Mouse (Mus musculus) macrophage (primary cell): Measurements from ENCODE around the gene Atp13a5. TPM values are rescaled to one million over a fixed set of nuclear protein-coding genes. Genes with fewer than 3 reads are reported as not detected.

Experiments used
- polyA plus RNA-seq: library from polyadenylated mRNA; stranded (reverse); fragments of 250-400 nt; gene quantifications from 3 replicates; pipeline ENCODE4 v1.2.4, GENCODE M21; 2018; ENCODE audit warnings: inconsistent platforms

Gene Atp13a5
- polyA plus RNA-seq, 1 experiment from 2014 or later, result not detected

Other genes with a start within 250 kb of the Atp13a5 start
- gene Hrasls, start 169.0 kb downstream of the Atp13a5 start, polyA plus RNA-seq, result not detected in 3 replicates
- gene Atp13a4, start 166.1 kb upstream of the Atp13a5 start, polyA plus RNA-seq, result 0.13 TPM in 1 of 3 replicates, not detected in the others
- 24.8 to 36.2 TPM (median 28.9 TPM) in 3 replicates for gene Opa1, start 200.6 kb upstream of the Atp13a5 start, polyA plus RNA-seq